Mouse (Mus musculus) WW6 (cell line): ENCODE measurements around the gene Tecpr1.

Experiments used
- DNase-seq: peaks from one replicate; pipeline ENCODE4 v3.0.0-alpha.2; 2013; ENCODE audit warnings: low read depth, low spot score

Tecpr1 gene

DNA sequence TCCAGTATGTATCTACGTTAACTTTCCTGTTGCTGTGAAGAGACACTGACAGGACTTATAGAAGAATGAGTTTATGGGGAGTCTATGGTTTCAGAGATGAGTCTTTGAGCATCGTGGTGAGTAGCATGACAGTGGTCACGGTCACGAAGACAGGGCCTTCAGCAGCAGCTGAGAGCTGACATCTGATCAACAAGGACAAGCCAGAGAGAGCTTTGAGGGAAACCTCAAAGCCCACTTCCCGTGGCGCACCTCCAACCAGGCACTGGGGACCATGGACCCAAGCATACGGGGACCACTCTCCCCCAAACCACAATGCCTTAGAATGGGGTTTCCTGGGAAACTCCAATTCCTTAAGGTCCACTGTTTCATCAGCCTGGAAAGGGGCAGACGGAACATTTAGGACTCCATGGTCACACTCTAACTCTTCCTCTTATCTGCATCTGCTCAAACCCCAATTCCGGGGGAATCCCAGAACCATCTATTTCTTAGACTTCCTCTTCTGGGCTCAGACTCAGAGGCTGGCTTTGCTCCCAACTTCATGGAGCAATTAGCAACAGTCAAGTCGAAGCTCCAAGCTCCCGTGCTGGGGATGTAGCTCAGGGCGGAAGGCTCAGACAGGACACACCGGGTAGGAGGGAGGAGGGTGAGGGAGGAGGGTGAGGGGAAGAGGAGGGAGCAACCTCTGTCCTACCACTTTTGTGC lies 28.6 kb upstream of the Tecpr1 start:
- DNase-seq, result no peak

DNA sequence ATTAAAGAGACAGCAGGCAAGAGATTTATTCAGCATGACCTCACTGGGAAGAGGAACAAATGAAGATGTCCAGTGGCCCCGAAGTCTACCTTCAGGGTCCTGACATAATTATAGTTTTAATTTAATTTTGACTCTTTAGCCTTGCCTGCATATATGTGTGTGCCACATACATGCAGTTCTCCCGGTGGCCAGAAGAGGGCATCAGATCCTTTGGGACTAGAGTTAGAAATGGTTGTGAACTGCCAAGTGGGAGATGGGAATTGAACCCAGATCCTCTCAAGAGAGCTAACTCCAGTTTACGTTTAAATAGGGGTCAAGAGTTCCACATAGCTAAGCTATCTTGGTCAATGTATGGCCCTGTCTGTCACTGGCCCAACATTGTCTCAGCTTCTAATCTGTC lies 26.5 kb upstream of the Tecpr1 start:
- no peak for DNase-seq

DNA sequence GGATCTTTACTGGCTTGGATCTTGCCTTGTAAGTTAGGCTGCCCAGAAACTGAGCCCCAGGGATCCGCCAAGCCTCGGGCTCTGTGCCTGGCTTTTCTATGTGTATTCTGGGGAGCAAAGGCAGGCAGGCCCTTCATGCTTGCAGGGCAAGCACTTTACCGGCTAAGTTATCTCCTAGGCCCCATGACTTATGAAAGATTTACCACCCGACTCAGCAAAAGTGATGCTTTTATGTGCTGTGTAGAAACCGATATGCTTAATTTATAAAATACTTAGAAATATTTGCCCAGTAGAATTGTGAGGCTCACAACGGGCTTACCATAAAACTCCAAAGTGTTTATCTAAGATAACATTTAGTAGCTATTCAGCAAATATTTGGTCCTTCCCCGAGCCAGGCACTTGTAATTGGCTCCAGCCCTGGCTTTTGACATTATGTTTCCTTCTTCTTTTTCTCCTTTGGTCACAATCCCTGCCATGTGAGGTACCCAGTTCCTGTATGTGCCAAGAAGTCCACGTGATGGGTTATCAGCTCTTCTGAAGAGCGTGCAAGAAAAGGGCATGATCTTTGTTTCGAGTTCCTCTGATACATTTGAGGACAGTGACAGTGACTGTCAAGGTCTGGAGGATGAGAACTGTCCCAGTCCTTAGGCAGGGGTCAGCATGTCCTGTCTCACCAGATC lies 24.6 kb upstream of the Tecpr1 start:
- no peak for DNase-seq

DNA sequence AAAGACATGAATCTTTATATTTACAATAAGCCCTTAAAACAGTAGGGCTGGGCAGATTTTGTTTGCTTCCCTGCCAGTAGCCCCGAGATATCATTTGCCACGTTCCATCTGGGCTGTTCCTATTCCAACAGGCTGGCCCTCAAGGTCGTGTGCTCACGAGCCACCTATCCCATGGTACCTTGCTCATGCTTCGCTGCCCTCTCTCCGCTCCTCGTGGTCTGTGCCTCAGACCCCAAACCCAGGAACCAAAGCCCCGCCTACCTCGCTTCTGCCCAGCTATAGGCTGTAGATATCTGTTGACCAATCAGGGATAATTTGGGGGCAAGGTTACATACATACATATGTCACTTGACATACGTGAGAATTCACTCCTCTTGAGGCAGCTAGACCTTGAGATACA lies 23.9 kb upstream of the Tecpr1 start:
- no peak for DNase-seq

DNA sequence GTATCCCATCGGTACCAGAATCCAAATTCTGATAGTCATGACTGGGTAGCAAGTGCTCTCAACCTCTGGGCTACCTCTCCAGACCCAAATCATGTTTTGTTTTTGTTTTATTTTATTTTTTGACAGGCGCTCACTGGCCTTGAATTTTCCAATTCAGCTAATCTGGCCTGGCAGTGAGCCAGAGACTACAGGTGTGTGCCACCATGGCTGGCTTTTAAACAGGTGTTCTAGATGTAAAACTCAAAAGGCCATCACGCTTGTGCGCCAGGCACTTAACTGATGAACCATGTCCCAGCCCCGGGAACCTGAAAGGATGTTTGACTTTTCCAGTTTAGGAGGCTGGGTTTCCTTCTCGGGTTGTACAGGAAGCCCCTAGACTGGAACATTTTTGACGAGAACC lies 23.3 kb upstream of the Tecpr1 start:
- DNase-seq, result no peak

DNA sequence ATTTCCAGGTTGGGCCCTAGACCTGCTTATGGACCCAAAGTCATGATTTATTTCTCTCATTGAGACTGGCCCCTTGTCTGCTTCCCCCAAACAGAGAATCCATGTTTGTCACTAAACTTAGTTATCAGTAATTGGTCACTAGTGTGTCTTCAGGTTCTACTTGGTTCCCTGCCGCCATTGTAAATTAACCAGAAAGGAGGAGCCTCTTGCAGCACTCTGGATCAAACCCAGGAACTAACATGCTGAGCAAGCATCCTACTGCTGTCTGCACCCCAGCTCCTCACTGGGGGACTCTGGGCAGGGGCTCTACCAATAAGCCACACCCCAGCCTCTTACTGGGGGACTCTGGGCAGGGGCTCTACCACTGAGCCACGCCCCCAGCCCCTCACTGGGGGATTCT lies 22.2 kb upstream of the Tecpr1 start:
- DNase-seq, result no peak

DNA sequence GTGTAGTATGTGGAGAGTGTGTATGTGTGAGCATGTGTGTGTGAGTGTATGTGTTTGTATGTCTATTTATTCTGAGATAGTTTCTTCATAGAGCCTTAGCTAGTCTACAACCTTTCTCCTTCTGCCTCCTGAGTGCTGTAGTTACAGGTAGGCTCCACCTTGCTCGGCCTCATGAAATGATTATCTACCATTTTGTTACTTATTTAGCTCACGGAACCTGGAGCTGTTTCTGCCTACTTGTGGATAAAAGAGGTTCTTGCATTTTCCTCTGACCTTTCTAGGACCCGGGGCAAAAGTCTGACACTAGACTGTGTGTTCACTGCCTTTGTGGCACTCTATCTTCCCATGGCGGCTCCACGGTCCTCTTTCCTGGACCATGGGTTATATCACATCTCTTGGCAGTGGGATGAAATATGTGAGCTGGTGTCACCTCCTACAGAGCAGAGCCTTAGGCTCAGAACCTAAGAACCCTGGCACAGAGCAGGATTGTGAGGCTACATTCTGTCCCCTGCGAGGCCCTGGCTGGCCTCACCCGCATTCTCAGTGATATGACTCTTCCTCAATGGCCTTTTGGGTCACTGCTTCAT lies 20.6 kb upstream of the Tecpr1 start, which contains the start of gene Bri3:
Bri3 (plus strand) TSS at position 537 of the 587 bp plus-strand sequence.
- DNase-seq, result no peak

DNA sequence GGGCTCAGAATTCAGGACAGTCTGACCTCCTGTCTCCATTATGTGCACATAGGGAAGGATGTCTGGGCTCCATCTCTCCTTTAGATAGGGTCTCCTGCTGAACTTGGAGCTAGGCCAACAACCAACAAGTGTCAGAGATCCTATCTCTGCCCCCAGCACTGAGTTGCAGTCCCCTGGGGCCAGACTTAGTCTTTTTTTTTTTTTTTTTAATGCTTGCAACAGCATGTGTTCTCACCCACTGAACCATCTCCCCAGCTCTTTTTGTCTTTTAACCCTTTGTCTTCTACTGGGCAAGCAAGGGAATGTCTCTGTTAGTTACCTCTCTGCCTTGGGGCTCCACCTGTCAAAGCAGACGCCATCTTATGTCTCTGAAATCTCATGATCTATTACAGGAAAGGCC lies 15.6 kb upstream of the Tecpr1 start:
- DNase-seq, result no peak

DNA sequence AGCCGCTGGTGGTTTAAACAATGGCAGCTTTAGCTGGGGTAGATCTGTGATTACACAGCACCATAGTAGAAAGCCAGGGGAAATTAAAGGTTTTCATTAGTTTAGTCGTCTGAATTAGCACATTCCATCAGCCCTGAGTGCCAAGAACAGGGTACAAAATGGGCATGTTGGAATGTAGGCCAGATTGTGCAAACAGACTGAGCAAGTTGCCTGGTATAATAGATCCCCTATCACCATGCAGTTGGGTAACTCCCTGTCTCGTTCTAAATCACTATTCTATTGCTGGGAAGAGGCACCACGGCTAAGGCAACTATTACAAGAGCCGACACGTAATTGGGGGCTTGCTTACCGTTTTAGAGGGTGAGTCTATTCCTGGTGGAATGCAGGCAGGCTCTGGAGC lies 11.3 kb upstream of the Tecpr1 start:
- no peak for DNase-seq

DNA sequence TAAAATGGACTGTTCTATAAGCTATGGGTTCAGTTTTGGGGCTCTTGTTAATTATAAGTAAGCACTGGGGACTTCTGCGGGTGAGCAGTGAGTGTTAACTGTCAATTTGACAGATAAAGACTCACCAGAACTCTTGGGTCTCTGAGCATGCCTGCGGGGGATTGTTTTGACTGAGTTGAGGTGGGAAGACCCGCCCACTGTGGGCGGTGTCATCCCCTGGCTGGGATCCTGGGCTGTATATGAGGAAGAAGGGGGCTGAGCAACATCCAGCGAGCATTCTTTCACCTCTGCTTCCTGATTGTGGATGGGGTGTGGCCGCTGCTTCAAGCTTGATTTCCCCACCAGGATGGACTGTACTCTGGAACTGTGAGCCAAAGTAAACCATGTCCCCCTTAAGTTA lies 10.8 kb upstream of the Tecpr1 start:
- DNase-seq, result no peak

DNA sequence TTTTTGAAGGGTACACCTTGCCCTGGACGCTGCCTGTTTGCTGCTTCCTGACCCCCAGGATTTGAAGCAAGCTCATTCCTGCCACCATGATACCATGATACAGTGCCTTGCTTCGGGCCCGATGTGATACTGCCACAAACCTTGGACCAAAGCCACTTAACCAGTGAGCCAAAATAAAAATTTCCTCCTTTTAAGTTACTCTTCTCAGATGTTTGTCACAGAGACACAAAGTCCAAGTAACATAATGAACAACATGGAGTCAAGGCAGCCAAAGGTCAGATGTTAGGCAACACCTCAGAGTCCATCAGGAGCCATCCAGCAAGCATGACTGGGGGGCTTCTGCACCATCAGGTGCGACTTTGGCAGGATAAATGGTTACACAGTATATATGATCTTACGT lies 9.1 kb upstream of the Tecpr1 start:
- no peak for DNase-seq

DNA sequence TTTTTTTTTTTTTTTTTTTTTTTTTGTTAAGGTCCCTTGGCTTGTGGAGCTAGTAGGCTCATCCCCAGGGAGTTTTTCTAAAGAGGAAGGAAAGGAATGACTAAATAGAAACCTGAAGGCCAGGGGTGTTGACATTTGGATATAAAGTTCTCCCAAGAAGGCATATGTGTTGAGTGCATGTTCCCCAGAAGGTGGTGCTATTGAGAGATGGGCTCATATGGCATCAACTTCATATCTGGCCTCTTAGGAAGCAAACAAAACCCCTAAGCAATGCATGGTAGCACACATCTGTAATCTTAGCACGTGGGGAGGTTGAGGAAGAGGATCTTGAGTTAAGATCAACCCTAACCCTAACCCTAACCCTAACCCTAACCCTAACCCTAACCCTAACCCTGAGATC lies 8.0 kb upstream of the Tecpr1 start:
- DNase-seq, result no peak

DNA sequence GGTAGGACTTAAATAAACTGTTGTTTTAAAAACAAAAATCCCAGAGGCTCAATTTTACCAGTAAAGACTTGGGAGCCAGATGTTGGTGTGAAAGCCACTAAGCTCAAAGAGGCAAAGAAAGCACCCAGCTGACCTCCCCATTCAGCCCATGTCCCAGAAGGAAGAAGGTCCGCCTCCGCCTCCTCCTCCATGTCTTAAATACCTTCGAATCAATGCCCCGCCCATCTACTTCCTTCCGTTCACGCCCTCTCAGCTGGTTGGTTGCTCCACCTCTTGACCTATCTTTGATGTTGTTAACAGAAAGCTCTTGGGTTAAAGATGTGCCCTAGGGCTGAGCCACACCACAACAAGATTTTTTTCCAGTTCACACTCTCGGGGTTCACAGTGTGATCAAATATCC lies 6.8 kb upstream of the Tecpr1 start:
- DNase-seq, result no peak

DNA sequence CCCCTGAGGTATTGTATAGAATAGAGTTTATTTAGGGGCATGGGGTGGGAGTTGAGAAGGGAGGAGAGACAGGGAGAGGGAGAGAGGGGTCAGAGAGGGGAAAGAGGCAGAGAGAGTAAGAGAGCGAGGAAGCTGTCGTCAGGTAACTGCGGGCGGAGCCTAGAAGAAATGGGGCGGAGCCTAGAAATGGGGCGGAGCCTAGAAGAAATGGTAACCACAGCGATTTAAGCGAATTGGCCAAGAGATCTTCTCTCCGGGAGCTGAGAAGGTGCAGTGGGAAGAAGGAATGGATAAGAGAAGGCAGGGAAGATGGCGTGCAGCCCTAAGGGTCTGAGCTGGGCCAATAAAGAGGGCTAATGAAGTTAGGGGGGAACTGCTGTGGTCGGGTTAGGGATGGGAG lies 2.8 kb upstream of the Tecpr1 start:
- DNase-seq, result peak; percentile 45

DNA sequence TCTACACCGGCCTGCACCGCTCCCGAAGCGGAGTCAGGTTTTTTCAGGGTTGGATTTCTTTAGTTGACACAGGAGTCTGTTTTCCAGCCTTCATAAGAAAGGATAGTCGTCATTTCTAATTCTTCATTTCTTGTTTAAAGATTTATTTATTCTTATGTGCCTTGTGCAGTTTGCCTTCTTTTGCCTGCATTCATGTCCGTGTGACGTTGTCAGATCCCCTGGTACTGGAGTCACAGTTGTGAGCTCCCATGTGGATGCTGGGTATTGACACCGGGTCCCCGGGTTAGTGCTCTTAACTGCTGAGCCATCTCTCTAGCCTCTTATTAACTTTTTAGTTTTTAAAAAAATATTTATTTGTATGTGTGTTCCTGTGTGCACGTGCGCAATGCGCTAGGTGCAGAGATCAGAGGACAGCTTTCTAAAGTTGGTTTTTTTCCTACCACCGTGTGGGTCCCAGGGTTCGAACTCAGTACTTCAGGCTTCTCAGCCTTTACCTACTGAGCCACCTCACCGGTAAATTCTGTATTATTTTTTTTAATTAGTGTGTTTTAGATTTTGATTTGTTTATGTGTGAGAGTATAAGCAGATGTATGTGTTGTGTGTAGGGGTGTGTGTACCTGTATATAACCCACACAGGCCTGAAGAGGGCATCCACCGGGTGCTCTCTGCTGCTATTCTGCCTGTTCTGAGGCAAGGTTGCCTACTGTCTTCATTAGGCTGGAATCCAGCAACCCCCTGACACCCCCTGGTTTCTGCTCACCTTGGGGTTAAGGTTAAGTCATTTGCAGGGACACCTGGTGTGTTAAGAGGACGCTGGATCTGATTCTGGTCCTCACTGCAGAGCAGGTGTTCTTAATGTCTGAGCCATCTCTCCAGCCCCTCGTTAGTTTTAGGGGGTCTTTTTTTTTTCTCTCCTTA lies 743 bp upstream of the Tecpr1 start:
- no peak for DNase-seq

DNA sequence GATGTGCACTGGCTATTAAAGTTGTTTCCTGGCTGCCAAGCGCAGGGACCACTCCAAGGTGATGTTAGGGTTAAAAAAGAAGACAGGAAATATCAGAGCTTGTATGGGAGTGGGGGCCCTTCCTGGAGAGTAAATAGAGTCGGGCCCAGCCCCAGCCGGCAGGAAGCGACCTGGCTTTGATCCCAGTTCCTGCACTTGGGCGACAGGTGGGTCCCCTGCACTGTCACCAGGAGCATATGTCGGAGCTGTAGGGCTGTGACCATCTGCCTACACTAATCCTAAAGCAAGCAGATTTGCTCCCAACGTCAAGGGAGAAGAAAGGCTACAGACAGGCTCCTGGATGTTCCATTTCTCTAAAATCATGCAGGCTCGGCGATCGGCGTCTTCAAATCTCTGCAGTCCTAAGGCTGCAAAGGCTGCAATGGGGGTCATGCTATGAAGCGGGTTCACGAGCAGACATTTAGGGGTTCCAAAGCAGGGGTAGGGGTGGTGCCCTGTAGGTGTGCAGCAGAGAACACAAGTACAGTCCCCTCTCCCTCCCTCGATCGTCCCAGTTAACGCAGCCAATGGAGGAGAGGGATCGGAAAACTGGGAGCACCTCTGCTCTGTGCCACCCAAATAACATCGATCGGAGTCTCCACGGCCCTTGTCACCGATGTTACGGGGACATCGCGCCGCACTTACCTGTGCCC lies 458 bp downstream of the Tecpr1 start:
- DNase-seq, result no peak

DNA sequence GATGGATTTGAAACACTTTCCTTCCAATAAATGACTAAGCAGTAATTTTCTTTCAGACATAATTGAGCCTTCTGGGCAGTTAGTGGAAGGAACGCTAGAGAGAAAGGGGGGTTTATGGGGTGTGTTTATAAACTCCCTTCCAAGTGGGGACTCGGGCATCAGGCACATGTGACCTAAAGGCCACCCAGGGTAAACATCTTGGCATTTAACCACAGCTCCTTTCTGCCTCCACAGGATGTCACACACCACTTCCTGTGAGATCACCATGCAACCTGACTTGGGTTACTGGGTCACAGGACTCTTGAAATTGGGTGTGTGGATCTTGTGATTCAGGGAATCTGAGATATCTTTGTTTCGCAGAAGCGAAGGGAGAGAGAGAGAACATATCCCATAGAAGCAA lies 2.1 kb downstream of the Tecpr1 start:
- no peak for DNase-seq

DNA sequence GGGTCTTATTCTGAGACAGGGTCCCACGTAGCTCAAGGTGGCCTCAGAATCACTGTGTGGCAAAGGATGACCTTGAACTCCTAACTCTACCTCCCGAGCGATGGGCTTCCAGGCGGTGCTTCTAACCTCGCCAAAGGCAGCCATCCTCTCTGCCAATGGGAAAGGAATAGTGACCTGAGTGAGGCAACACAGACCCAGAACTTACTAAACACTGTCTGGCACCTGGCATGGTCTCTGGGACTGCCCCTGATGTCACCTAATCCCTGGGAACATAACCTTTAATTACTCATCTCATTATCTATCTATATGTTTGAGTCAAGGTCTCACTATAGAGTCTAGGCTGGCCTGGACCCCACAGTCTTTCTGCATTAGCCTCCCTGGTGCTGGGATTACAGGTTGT lies 3.5 kb downstream of the Tecpr1 start:
- DNase-seq, result no peak

DNA sequence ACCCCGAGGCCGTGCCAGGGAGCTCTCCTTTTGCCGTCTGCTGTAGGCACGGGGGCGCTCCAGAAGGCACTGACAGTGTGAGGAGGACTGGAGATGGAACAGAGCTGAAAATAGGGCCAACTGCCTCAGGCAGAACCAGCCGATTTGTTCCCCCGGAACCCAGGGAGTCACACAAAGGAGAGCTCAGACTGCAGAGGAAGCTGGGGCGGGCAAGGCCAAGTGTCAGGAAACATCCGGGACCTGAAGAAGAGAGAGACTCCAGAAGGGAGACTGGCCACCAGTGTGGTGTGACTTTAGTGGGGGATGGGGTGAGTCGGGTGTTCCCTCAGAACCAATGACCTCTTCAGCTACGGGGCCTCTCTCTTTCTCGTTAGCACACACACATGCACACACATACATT lies 4.1 kb downstream of the Tecpr1 start:
- no peak for DNase-seq

DNA sequence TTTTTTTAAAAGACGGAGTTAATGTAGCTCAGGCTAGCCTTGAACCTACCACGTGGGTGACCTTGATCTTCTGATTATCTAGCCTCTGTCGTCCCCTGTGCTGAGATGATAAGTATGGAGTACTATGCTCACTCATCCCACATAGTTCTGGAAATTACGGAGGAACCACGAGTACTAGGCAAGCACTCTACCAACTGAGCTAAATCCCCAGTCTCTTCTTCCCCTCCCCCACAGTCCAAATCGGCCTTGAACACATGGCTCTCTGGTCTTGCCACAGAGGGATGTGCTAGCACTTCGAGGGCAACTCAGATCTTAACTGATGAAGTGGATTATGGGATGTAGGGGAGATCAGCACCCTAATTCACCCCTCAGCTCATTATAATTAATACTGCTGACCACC lies 5.4 kb downstream of the Tecpr1 start:
- DNase-seq, result no peak

DNA sequence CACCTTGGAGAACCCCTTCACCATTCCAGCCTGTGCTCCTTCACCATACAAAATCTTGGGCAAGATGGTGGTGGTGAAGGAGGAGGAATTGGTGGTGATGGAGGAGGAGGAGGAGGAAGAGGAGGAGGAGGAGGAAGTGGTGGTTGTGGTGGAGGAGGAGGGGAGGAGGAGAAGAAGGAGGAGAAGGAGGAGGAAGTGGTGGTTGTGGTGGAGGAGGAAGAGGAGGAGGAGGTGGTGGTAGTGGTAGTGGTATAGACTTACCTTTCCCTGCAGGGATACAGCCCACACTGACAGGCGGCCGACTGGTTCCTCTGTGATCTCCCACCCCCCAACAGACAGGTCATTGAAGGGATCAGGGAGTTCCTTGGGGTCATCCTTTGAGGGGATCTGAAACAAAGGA lies 7.4 kb downstream of the Tecpr1 start:
- no peak for DNase-seq

DNA sequence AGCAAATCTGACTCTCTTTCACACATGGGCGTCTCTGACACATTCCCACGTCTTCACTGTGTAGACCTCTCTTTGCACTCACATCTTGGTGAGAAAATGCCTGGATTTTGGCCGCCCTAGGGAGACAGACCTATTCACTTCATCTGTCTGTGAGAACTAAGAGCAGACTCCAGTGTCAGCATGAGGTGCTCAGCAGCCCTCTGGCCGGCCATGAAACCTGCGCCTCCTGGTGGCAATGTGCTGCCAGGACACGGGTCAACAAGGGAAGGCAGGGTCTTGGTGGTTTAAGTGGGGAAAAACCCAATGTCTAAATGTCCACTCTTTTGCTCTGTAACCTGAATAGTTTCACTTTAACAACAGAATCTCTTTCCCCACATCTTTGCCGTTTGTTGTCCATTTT lies 9.0 kb downstream of the Tecpr1 start:
- DNase-seq, result no peak
